Comparison of ENCODE assay signal across 9 mouse cellular contexts in the genomic region with DNA sequence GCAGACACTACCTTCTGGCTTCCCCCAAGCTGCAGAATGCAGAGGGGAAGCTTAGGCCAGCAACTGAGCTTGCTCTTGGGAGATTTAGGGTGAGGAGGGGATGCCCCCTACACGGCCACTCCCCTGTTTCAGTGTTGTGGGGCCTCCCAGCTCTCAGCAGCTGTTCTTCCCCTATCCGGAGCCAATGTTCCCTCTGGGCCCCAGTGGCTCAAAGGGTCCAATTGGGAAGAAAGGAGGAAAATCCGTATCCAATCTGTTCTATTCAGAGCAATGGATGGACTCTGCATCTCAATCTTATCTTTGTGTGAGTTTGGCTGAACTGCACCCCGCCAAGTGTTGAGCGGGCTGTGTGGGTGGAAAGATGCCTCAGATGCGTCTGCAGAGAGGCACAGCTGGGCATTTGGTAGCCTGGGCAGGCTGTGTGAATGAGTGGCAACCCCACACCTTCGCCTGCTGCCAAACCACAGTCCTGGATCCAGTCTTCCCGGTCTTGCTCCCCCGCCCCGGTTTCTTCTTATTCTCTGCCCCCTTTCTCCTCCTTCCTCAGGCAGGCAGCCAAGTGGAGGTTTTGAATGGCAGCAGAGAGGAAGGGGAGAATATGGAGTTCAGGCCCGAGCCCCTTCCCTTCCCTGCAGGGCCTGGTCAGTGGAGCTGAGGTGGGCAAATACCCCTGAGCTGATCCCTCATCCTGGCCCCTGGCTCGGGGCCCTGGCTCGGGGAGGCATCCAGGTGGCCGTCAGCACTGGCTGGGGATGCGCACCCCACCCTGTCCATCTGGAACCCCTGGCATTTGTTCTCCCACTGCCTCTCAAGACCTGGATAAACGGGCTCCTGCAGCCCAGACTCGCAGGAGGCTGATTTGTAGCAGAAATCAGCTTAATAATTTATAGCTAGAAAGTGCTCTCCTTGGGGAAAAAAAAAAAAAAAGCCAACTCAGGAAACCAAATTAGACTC.
DNase-seq lines count a peak whose midpoint lies in the region; ATAC-seq and TF ChIP-seq lines count a peak whose summit lies in the region.
"Had no signal": no experiment of that assay in that cellular context is flagged by ENCODE, and none has a peak within 500 bp of the region (broad histone marks: within the 10 kb centered on the region; RNA-seq: fewer than 3 reads in every experiment).

No protein-coding gene starts in this region.

- H3K27ac ChIP-seq in kidney, embryonic 16.5 days (ENCODE audit: low read length): peak overlapping the region; percentile 13; the same call in 1 of the 2 replicates
- H3K27ac ChIP-seq in forebrain, embryonic 11.5 days (ENCODE audit: low read depth, low read length): peak overlapping the region; percentile 18; the same call in 1 of the 2 replicates
- H3K27ac ChIP-seq in limb, embryonic 12.5 days: 0 out of 2 replicates have a peak overlapping the region, but pooled peaks have one; percentile 18
- peak overlapping the region; percentile 39; the same call in 1 of the 2 replicates for H3K27ac ChIP-seq in stomach, embryonic 16.5 days (ENCODE audit: low read length)
- H3K27ac ChIP-seq: liver, embryonic 15.5 days had no signal

- no peaks in the 10 kb centered on the region for H3K9me3 ChIP-seq in kidney, embryonic 16.5 days (ENCODE audit: low read length)
- no peaks in the 10 kb centered on the region for H3K9me3 ChIP-seq in forebrain, embryonic 11.5 days (ENCODE audit: control insufficient read depth, low read length)
- no peaks in the 10 kb centered on the region for H3K9me3 ChIP-seq in limb, embryonic 12.5 days
- H3K9me3 ChIP-seq in stomach, embryonic 16.5 days (replicated peaks; ENCODE audit: control insufficient read depth, low read length): no peaks in the 10 kb centered on the region
- H3K9me3 ChIP-seq: liver, embryonic 15.5 days had no signal

- no peak for TF ChIP-seq POLR2A in brain, embryonic 14.5 days (IDR thresholded peaks at IDR 0.05; ENCODE audit: borderline replicate concordance, extremely low read depth, insufficient read depth, insufficient read length, poor library complexity, severe bottlenecking)

- no peak for TF ChIP-seq CTCF in brain, embryonic 14.5 days (IDR thresholded peaks at IDR 0.05; ENCODE audit: borderline replicate concordance, extremely low read depth, insufficient read depth, insufficient read length)

- no peaks in the 10 kb centered on the region for H3K27me3 ChIP-seq in kidney, embryonic 16.5 days (ENCODE audit: insufficient read depth, low read length)
- H3K27me3 ChIP-seq in forebrain, embryonic 11.5 days (ENCODE audit: control insufficient read depth, insufficient read depth, low read length): no peaks in the 10 kb centered on the region
- no peaks in the 10 kb centered on the region; the same call in 1 of the 2 replicates for H3K27me3 ChIP-seq in limb, embryonic 12.5 days
- no peaks in the 10 kb centered on the region for H3K27me3 ChIP-seq in stomach, embryonic 16.5 days (ENCODE audit: control insufficient read depth, insufficient read depth, low read length)
- H3K27me3 ChIP-seq: liver, embryonic 15.5 days had no signal

- no peak overlapping the region for H3K9ac ChIP-seq in kidney, embryonic 16.5 days (replicated peaks; ENCODE audit: low read length)
- no peak overlapping the region for H3K9ac ChIP-seq in forebrain, embryonic 11.5 days (ENCODE audit: low read length)
- H3K9ac ChIP-seq in limb, embryonic 12.5 days (replicated peaks): no peak overlapping the region
- H3K9ac ChIP-seq in stomach, embryonic 16.5 days (ENCODE audit: low read length): peak overlapping the region; percentile 42; the same call in 1 of the 2 replicates
- H3K9ac ChIP-seq: liver, embryonic 15.5 days had no signal

- H3K4me3 ChIP-seq in kidney, embryonic 16.5 days (ENCODE audit: low read length): no peak overlapping the region
- H3K4me3 ChIP-seq in forebrain, embryonic 11.5 days (ENCODE audit: low read depth, low read length): no peak overlapping the region
- no peak overlapping the region for H3K4me3 ChIP-seq in limb, embryonic 12.5 days (replicated peaks)
- H3K4me3 ChIP-seq in stomach, embryonic 16.5 days (replicated peaks; ENCODE audit: low read length): no peak overlapping the region
- H3K4me3 ChIP-seq: liver, embryonic 15.5 days had no signal

- WGBS in kidney, embryonic 16.5 days: 36% methylated on average over 17 of the region's 17 CpGs
- 44% methylated on average over 17 of the region's 17 CpGs for WGBS in forebrain, embryonic 11.5 days
- 53% methylated on average over 17 of the region's 17 CpGs for WGBS in limb, embryonic 12.5 days
- WGBS in stomach, embryonic 16.5 days: 31% methylated on average over 17 of the region's 17 CpGs

- peak overlapping the region; percentile 13 for H3K4me2 ChIP-seq in kidney, embryonic 16.5 days (replicated peaks; ENCODE audit: low read depth, low read length)
- H3K4me2 ChIP-seq in forebrain, embryonic 11.5 days (ENCODE audit: low read depth, low read length, severe bottlenecking): no peak overlapping the region
- H3K4me2 ChIP-seq in limb, embryonic 12.5 days: no peak overlapping the region
- no peak overlapping the region for H3K4me2 ChIP-seq in stomach, embryonic 16.5 days (ENCODE audit: low read depth, low read length)
- H3K4me2 ChIP-seq: liver, embryonic 15.5 days had no signal

- H3K4me1 ChIP-seq in kidney, embryonic 16.5 days (ENCODE audit: insufficient read depth, low read length): peaks cover 26% of the 10 kb centered on the region
- H3K4me1 ChIP-seq in forebrain, embryonic 11.5 days (replicated peaks; ENCODE audit: control insufficient read depth, insufficient read depth, low read length): peaks cover 4% of the 10 kb centered on the region
- peaks cover 16% of the 10 kb centered on the region for H3K4me1 ChIP-seq in limb, embryonic 12.5 days (replicated peaks)
- peaks cover 14% of the 10 kb centered on the region for H3K4me1 ChIP-seq in stomach, embryonic 16.5 days (ENCODE audit: control insufficient read depth, insufficient read depth, low read length)
- H3K4me1 ChIP-seq: liver, embryonic 15.5 days had no signal

- no peaks in the 10 kb centered on the region for H3K36me3 ChIP-seq in kidney, embryonic 16.5 days (ENCODE audit: insufficient read depth, low read length)
- no peaks in the 10 kb centered on the region for H3K36me3 ChIP-seq in forebrain, embryonic 11.5 days (ENCODE audit: control insufficient read depth, insufficient read depth, low read length)
- H3K36me3 ChIP-seq in limb, embryonic 12.5 days: no peaks in the 10 kb centered on the region
- no peaks in the 10 kb centered on the region for H3K36me3 ChIP-seq in stomach, embryonic 16.5 days (ENCODE audit: control insufficient read depth, insufficient read depth, low read length)
- H3K36me3 ChIP-seq: liver, embryonic 15.5 days had no signal

- DNase-seq in kidney, adult 8-10 months: no peak
- DNase-seq in brain, embryonic 14.5 days (ENCODE audit: low read depth): peak; percentile 92
- no peak for DNase-seq in forebrain, embryonic 11.5 days (ENCODE audit: low spot score)
- no peak for DNase-seq in thymus, postnatal 4 days
- no peak for DNase-seq in kidney, postnatal 14 days

- ATAC-seq in kidney, embryonic 16.5 days (ENCODE audit: low FRiP score, low TSS enrichment): peak; percentile 53; the same call in 1 of the 2 replicates
- peak; percentile 58; the same call in 1 of the 2 replicates for ATAC-seq in forebrain, embryonic 11.5 days (replicated peaks; ENCODE audit: low FRiP score)
- no peak for ATAC-seq in limb, embryonic 12.5 days (ENCODE audit: insufficient number of reproducible peaks, insufficient read depth, low FRiP score, low TSS enrichment, low read depth)
- peak; percentile 49; the same call in 1 of the 2 replicates for ATAC-seq in stomach, embryonic 16.5 days (ENCODE audit: insufficient read depth, low FRiP score)
